Mouse (Mus musculus) left cerebral cortex, postnatal 25 days (tissue): ENCODE results near the gene Apol9a. TPM values are rescaled to one million over a fixed set of nuclear protein-coding genes. Genes with fewer than 3 reads are reported as not detected.
"Not testable (repeated sequence)": the region's sequence is repeated elsewhere in the genome, so short reads cannot be mapped to it uniquely, and the experiment has no call there.

Experiments used
- DNase-seq, 2 experiments: peaks; one replicate each; pipeline ENCODE4 v3.0.0; 2022; ENCODE audit warnings: low spot score in 2 of 2, mixed read lengths in 1 of 2
- intact Hi-C: fragments of 180-260 bp; cut with DNase I; formaldehyde crosslinking; loops from one replicate; pipeline ENCODE4 v1.15.1; 2025
- total RNA-seq, 2 experiments: library from RNA; stranded (reverse); gene quantifications; 2 replicates each; pipeline ENCODE4 v1.2.3; 2021

Apol9a gene
- not detected for total RNA-seq

GRCm38 (mm10) chr15:77411035-77411434 lies at the start of gene Apol9a:
TSS of gene Apol9a (minus strand) at chr15:77411135.
- not testable (repeated sequence) for DNase-seq
- intact Hi-C loops = loop anchor here (5.0 kb wide), 1 partner anchor 316 kb away; the partner anchor contains the start of gene Apol9b

GRCm38 (mm10) chr15:77449927-77450326 lies 39.0 kb upstream of the Apol9a start:
- DNase-seq = peak in 1 of 2 experiments; percentile 33
- intact Hi-C loops = not testable (repeated sequence)

GRCm38 (mm10) chr15:77447392-77447791 lies 36.5 kb upstream of the Apol9a start, which contains the start of gene Apol7b:
TSS of gene Apol7b (minus strand) at chr15:77447492.
- intact Hi-C loops, DNase-seq: not testable (repeated sequence)

DNA sequence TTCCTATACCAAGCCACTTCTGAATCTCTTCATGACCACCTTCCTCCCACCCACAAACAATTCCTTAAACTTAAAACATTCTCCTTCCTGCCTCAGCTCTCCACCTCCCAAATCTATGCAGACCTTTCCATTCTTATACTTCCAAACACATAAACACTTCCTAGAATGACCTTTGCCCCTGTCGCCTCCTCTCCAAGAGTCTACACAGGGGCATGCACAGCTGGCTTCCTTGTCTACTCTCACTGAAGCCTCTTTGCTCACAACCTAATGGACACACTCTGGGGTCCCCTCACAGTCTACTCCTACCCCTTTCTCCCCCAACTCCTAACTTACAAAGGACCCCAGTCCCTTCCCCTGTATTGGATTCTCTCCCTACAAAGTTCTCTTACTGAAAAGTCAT lies 34.7 kb upstream of the Apol9a start:
- DNase-seq, intact Hi-C loops: not testable (repeated sequence)

- intact Hi-C loops = not testable (repeated sequence)
- peak; percentile 33 to 82 for DNase-seq
These were observed 33.8 kb upstream of the Apol9a start for GRCm38 (mm10) chr15:77444746-77445145.

- intact Hi-C loops, DNase-seq: not testable (repeated sequence)
These were observed 17.9 kb upstream of the Apol9a start for GRCm38 (mm10) chr15:77428690-77429448.

DNA sequence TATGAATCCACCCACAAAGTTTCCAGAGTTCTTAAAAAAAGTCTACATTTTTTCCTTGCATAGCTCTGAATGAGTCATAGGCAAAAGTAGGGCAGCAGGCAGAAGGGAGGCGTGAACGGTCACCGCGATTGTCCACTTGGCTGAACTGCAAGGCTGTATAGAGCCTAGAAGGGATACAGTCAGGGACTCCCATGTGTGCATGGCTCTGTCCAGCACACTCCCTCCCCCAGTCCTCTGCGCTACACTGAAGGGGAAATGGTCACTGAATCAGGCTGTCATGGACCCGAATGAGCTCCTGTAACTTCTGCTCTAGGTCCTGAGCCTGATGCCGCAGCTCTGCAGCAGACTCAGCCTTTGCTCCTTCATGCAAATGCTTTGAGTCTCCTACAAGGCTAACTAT lies 12.0 kb upstream of the Apol9a start:
- peak in 1 of 2 experiments; percentile 27 for DNase-seq
- intact Hi-C loops = not testable (repeated sequence)

GRCm38 (mm10) chr15:77419657-77420056 lies 8.7 kb upstream of the Apol9a start:
- intact Hi-C loops, DNase-seq: not testable (repeated sequence)

GRCm38 (mm10) chr15:77416655-77417333 lies 5.9 kb upstream of the Apol9a start:
- DNase-seq, intact Hi-C loops: not testable (repeated sequence)

GRCm38 (mm10) chr15:77415653-77416052 lies 4.7 kb upstream of the Apol9a start:
- DNase-seq, intact Hi-C loops: not testable (repeated sequence)

DNA sequence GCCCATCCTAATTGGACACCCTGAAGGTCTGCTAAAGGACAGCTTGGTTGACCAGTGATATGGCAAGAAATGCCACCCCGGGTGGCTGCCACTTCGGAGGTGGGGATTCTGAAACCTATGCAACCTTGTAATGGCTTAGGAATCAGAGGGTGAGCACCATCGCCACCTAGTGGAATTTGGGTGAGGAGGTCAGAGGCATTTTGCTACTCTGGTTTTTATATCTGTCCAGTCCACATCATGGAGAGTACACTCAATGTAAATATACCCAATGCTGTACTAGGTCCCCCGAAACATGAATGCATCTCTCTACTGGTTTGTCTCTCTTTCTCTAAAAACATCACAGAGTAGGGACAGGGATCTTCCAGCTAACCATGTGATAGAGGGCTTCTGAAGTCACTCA lies 1.8 kb upstream of the Apol9a start:
- intact Hi-C loops = loop anchor here (5.0 kb wide), 1 partner anchor 315 kb away; the partner anchor contains the start of gene Apol9b
- not testable (repeated sequence) for DNase-seq

GRCm38 (mm10) chr15:77406370-77406769 lies 4.6 kb downstream of the Apol9a start:
- intact Hi-C loops, DNase-seq: not testable (repeated sequence)

DNA sequence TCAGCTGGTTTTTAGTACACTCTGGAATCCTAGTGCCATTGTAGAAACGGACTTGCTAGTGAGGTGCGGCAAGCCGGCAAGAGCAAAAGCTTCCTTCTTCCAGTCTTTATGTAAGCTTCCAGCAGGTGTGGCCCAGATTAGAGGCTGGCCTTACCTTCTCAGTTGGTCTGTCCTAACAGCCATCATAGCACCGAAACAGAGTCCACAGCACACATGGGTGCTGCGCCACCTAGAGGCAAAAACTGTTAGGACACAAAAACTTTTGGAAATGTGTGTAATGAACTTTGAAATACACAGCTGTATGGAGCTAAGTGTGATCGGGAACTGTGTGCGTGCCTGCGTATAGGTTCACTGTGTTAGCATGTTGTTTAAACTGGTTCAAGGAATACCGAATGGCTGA lies 11.9 kb downstream of the Apol9a start, which contains the start of gene Apol7a:
TSS of gene Apol7a (minus strand) at position 84 of the 400 bp plus-strand sequence.
- peak in 1 of 2 experiments; percentile 37 for DNase-seq

DNA sequence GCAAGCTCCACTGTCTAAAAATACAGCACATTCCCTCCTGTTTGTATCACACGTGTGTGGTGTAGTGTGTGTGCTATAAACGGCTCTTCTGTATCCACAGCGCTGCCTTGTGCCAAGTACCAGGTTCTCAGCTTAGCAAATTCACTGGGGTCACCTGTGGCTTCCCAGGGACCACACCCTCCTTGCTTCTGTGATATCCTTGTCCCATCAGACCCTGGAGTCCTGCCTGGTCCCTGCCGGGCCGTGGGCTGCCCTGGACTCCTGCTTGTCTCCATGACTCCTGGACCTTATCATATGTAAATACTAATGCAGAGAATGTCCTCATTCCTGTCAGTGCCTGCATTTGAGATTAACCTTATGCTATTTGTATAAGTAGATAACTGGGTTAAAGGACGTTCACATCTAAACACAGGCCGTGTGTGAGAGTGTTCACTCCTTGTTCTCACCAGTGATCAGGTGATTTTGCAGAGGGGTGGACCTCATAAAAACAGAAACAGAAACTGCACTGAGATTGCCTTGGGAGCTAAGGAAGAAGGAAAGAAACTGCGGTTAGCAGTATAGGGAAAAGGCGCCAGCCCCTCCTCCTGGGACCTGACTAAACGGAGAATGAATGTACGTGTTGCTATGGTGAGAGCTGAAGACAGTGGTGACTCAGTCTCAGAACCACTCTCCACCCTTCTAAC lies 13.3 kb downstream of the Apol9a start:
- intact Hi-C loops = not testable (repeated sequence)
- peak; percentile 17 to 74 for DNase-seq

More for the DNA sequence above, 11.9 kb downstream of the Apol9a start, which contains the start of gene Apol7a:
- intact Hi-C loops = not testable (repeated sequence)

DNA sequence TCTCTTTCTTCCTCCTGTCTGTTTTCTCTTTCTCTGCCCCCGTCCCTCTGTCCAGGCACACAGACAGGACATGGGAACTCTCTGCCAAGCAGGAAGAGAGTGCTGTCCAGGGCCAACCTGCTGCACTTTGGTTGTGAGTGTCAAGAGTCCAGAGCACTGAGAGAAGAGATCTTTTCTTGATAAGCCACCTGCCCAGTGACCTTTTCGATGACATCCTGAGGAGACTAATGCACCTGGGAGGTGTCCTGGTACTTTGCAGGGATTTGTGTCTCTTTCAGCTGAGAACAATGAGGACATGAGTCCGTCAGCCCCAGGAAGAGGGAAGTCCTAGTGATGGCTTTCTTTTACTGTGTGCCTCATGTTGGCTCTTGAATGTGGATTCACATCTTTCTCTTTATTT lies 17.1 kb downstream of the Apol9a start:
- intact Hi-C loops, DNase-seq: not testable (repeated sequence)

DNA sequence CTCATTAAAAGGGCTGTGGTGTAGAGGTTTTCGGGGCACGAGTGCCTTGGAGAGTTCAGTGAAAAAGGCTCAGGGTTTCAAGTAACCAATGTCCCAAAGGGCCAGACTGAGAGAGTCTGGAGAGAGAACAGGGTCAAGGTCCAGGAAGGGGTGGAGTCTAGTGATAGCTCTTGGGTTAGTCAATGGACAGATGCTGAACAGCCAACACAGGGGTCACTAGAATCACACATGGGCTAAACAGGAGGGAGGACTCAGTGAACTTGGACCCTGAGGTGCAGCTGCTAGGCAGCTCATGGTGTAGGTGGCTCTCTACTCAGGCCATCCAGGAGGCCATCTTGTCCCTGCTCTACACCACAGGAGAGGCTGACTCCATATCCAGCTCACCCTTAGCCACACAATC lies 23.5 kb downstream of the Apol9a start:
- intact Hi-C loops = no loop called here
- DNase-seq = no peak

GRCm38 (mm10) chr15:77384340-77385030 lies 26.4 kb downstream of the Apol9a start:
- peak in 1 of 2 experiments; percentile 13 for DNase-seq

GRCm38 (mm10) chr15:77382880-77383279 lies 28.1 kb downstream of the Apol9a start:
- no peak for DNase-seq
- intact Hi-C loops = no loop called here

More at GRCm38 (mm10) chr15:77384340-77385030, 26.4 kb downstream of the Apol9a start:
- intact Hi-C loops = no loop called here

- no peak for DNase-seq
- intact Hi-C loops = no loop called here
These were observed 28.6 kb downstream of the Apol9a start for GRCm38 (mm10) chr15:77382271-77382850.
